Mouse (Mus musculus): Measurements from ENCODE around the gene Zfp598.
"Not testable (repeated sequence)": the region's sequence is repeated elsewhere in the genome, so short reads cannot be mapped to it uniquely, and the experiment has no call there.

Zfp598 gene

GRCm38 (mm10) chr17:24646381-24646780 lies 23.1 kb upstream of the Zfp598 start:
- DNase-seq (ENCODE audit: low read depth, low spot score): no peak

- no peak for DNase-seq (ENCODE audit: low read depth, low spot score)
These were observed 22.0 kb upstream of the Zfp598 start for GRCm38 (mm10) chr17:24647493-24647892.

DNA sequence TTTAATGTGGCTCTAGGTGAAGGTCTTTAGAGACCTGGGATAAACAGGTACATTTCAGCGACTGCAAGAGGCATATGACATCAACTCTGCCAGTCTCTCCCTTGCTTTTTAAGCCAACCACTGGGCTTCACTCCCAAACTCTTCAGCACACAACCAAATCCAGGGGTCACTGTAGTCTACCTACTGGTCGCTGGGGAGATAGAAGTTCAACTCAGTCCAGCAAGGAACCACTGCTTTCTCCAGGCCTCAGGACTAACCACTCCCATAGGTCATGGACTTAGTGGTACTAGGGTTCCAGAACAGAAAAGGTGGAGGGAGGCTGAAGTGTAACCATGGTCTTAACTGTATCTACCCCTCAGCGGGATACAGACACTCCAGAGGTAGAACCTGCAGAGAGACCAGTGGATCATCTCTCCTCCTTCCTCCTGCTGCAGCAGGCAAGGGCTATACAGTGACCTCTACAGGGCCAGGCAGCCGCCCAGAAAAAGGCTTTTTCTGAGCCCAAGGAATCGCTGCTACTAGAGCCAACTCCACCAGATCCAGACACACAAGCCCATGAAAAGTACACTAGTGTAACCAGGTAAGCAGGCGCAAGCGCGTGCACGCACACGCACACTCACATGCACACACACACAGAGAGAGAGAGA lies 20.6 kb upstream of the Zfp598 start:
- no peak for DNase-seq (ENCODE audit: low read depth, low spot score)

DNA sequence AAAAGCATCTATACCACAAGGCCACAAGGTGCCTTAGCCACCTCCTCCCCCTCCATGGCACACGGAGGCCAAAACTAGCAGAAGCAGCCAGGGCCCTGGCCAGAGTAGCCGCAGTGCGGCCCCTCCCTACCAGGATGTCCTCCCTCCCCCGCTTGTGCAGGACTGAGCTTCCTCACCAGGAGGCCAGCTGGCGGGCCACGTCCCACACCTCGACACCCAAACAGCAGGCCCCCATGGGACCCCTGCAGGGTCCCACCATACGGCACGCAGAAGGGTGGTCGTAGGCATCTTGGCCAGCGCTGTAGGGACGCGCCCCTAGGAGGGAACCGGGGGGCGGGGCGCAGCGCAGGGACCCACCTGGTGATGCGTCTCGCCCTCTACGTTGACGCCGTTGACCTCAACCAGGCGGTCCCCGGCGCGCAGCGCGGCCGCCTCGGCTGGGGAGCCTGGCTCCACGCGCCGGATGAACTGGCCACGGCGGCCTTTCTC lies 19.9 kb upstream of the Zfp598 start:
- no peak for DNase-seq (ENCODE audit: low read depth, low spot score)

DNA sequence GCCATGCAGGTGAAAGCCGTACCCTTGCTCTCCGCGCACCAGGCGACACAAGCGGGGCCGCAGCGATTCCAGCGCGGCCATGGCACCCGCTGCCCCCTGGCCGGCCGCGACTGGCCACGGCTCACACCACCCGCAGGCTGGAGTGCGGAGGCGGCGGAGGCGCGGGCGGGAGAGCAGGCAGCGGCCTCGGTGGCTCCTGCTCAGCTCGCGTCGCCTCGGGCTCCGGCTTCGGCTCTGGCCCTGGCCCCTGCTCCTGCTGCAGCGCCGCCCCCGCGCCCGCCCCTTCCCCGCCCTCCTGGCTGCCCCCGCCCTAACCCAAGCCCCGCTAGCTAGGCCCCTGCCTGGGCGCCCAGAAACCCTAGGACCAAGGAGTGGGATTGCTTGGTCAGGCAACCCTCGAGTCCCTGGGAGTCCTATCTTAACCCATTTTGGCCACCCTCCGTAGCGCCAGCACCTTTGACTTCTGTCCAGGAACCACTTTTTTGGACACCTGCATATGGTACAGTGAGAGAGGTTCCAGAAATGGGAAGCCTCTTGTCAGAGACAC lies 19.3 kb upstream of the Zfp598 start, which contains the start of gene Slc9a3r2:
TSS of gene Slc9a3r2 (minus strand) at position 258 of the 547 bp plus-strand sequence.
- DNase-seq (ENCODE audit: low read depth, low spot score): no peak

- DNase-seq (ENCODE audit: low read depth, low spot score): no peak
These were observed 18.7 kb upstream of the Zfp598 start for GRCm38 (mm10) chr17:24650766-24651165.

- DNase-seq (ENCODE audit: low read depth, low spot score): no peak
These were observed 17.7 kb upstream of the Zfp598 start for GRCm38 (mm10) chr17:24651835-24652234.

GRCm38 (mm10) chr17:24653967-24654710 lies 15.3 kb upstream of the Zfp598 start:
- DNase-seq (ENCODE audit: low read depth, low spot score): no peak

GRCm38 (mm10) chr17:24654969-24655368 lies 14.5 kb upstream of the Zfp598 start:
- no peak for DNase-seq (ENCODE audit: low read depth, low spot score)

DNA sequence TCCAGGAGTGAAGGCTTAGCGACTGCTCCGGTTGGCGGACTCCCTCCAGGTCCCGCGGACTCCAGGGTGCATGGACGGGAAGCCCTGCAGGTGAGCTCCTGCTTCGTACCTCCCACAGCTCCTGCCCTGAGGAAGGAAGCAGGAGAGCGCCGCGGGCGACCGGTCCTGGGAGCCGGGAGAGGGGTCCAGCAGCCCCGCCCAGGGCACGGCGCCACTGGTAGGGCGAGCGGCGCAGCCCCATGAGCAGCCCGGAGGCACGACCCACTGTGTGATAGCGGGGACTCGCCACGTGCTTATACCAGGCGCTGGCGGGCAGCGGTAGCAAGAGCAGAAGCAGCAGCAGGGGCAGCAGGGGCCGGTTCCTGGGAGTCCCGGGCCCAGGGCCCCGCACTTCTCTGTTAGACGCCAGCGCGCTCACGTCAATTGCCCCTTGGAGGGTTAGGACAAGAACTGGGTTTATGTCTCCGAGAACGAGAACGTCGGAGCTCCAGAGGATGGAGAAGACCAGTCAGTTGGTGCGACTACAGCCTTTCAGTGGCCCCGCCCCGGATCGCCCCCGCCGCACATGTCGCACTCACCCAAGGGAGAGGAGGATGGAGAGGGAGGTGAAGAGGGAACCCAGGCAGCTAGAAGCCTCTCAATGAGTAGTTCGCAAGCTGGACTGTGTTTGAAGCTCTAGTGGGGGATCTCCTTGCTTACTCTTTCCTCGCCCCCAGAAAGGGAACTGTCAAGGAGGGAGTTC lies 11.3 kb upstream of the Zfp598 start, which contains the start of gene Npw:
TSS of gene Npw (minus strand) at position 441 of the 742 bp plus-strand sequence.
- no peak for DNase-seq (ENCODE audit: low read depth, low spot score)

DNA sequence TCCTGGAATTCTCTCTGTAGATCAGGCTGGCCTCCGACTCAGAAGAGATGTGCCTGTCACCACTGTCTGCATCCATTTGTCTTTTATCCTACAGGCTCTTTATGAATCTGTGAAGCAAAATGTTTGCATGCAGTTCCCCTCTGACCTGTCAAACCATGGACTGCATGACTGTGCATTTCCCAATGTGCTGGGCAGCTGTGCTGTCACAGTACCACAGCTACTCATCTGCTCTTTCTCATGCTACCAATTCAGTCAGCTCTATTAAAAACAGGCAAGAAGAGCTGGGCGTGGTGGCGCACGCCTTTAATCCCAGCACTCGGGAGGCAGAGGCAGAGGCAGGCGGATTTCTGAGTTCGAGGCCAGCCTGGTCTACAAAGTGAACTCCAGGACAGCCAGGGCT lies 2.5 kb upstream of the Zfp598 start:
- not testable (repeated sequence) for DNase-seq (ENCODE audit: low read depth, low spot score)

DNA sequence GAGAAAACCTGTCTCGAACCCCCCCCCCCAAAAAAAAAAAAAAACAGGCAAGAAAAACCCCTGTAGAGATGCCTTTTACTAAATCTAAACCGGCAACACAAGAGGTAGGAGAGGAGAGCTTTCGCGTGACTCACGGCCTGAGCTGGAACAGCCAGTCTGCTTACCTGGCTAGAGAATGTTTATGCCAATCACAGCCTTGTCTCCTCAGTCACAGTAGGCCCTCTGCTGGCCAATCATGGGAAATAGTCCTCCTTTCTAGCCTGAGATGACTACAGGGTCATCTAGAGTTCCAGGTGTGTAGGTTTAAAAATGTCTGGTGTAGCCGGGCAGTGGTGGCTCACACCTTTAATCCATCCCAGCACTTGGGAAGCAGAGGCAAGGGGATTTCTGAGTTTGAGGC lies 2.1 kb upstream of the Zfp598 start:
- no peak for DNase-seq (ENCODE audit: low read depth, low spot score)

GRCm38 (mm10) chr17:24669214-24669544 lies 308 bp upstream of the Zfp598 start:
- not testable (repeated sequence) for DNase-seq (ENCODE audit: low read depth, low spot score)

- DNase-seq (ENCODE audit: low read depth, low spot score): no peak
These were observed 858 bp downstream of the Zfp598 start for GRCm38 (mm10) chr17:24670246-24670844.

DNA sequence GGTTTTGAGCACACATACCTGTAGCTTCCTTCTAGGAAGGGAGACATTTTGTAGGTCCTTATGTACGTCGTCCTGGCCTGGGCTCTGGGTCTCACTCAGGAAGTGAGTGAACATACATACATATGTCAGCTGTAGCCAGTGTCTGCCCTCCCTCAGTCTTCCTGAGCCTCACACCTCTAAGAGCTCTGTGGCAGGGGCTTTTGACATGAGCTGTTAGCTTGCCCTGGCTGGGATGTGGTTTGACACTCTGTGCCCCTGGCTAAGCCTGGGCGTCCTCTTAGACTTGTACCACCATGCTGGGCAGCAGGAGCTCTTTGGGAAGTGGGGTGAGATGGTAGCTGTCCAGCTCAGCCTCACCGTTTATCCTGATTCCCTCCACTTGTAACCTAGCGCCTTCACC lies 1.9 kb downstream of the Zfp598 start:
- no peak for DNase-seq (ENCODE audit: low read depth, low spot score)

DNA sequence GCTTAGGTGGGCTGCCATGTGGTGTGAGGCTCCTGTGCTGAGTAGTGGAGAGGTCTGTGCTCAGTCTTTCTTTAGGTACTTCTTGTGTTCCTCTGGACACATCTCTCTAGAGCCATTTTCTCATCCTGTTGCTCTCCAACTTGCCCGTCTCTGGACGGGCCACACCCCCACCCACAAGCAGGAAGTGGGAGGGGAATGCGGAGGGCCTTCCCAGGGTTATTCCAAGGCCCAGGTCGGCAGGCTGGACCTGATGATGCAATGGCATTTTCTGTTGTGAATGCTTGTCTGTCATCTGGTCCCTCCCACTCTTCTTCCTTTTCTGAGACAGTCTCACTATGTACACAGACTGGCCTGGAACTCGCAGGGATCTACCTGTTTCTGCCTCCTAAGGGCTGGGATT lies 2.7 kb downstream of the Zfp598 start:
- no peak for DNase-seq (ENCODE audit: low read depth, low spot score)

DNA sequence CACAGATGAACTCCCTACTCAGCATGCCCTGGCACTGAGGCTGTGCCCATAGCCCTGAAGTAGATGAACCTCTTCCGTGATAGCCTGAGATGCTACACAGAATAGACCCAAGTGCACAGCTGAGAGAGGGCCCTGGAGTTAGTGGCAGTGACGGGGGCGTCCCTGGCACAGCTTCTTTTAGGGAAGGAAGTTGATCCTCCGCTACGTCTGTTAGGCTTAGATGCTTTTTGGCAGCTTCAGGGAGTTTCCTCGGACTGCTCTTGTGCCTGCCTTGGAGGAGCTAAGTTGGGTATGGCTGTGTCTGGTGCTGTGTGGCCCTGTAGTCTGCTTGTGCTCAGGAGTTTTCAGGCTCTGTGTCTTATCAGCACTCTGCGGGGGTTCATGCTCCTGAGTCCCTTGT lies 4.8 kb downstream of the Zfp598 start:
- DNase-seq (ENCODE audit: low read depth, low spot score): no peak

- DNase-seq (ENCODE audit: low read depth, low spot score): no peak
These were observed 6.7 kb downstream of the Zfp598 start for GRCm38 (mm10) chr17:24676187-24676586.

DNA sequence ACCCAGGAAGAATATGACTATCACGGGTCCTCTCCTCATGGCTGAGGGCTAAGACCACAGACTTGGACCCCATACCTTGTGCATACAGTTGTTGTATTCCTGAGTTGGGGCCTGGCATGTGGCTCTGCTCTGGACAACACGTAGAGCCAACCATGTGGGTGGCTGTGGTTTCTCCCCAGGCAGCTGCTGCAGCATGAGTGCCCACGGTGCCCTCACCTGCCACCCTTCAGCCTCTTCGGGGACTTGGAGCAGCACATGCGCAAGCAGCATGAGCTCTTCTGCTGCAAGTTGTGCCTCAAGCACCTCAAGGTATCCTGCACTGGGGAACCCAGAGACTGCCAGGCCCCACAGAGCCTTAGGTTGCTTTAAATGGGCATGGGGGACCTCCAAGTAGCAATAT lies 7.4 kb downstream of the Zfp598 start:
- no peak for DNase-seq (ENCODE audit: low read depth, low spot score)

GRCm38 (mm10) chr17:24677500-24678080 lies 8.1 kb downstream of the Zfp598 start:
- DNase-seq (ENCODE audit: low read depth, low spot score): no peak

- DNase-seq (ENCODE audit: low read depth, low spot score): no peak
These were observed 17.0 kb downstream of the Zfp598 start for GRCm38 (mm10) chr17:24686514-24686913.
